Mouse (Mus musculus) stomach, postnatal 0 days (tissue): ENCODE measurements at regions not wholly inside any gene's neighbourhood (a gene's known extent, or its start where the extent isn't known, plus 50 kb on each side); places are given as distances from the start of the nearest gene placed in this dataset.

Experiments
- CTCF ChIP-seq: IDR thresholded peaks from 2 replicates; pipeline ENCODE4 v1.5.1; 2016; ENCODE audit warnings: antibody characterized with exemption, low read depth, mild to moderate bottlenecking, moderate library complexity
- EP300 ChIP-seq: optimal IDR thresholded peaks from 2 replicates; pipeline ENCODE3; 2016; ENCODE audit warnings: antibody characterized with exemption

DNA sequence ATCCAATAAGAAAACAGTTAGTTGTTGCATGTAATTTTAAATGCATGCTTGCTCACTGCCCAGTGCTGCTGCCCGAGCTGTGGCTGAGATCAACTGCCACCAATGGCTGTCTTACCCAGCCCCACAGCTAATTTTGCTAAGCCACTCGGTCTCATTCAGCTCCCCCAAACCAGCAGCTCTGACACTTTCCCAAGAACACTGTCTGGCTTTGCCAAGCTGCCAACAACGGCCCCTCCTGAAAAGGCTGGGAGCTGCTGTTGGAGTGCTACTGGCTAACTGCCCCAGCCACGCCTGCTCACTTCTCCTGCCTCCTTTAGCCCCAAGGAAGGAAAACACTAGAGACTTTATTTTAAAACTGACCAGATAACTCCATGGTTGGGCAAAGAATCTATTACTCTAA, 1227.1 kb downstream of the A830018L16Rik start:
- TF ChIP-seq CTCF (no peak), EP300 (no peak)
